Mouse (Mus musculus) embryonic facial prominence, embryonic 15.5 days (tissue): Measurements from ENCODE around the gene Rbm18. TPM values are rescaled to one million over a fixed set of nuclear protein-coding genes. Genes with fewer than 3 reads are reported as not detected.
A peak's percentile ranks its signal among the peaks of the same experiment; 100 is the strongest.

Experiments
- ATAC-seq: fragments of 200-750 bp; cut with Nextera tagmentation; 2 replicates; pipeline ENCODE4 v1.8.0; 2017; ENCODE audit warnings: low read depth, moderate TSS enrichment; ENCODE audit not compliant: insufficient number of reproducible peaks, low FRiP score, low TSS enrichment
- H3K27ac ChIP-seq: fragments of 300-500 bp; sonication (generic); replicated peaks from 2 replicates; pipeline ENCODE4 v1.5.1; 2015; ENCODE audit warnings: mild to moderate bottlenecking, inconsistent platforms
- H3K27me3 ChIP-seq: fragments of 300-500 bp; sonication (generic); 2 replicates; pipeline ENCODE4 v1.6.1; 2015; ENCODE audit warnings: inconsistent platforms
- H3K36me3 ChIP-seq: fragments of 300-500 bp; sonication (generic); 2 replicates; pipeline ENCODE4 v1.6.1; 2015; ENCODE audit warnings: mild to moderate bottlenecking, inconsistent platforms
- H3K4me1 ChIP-seq: fragments of 300-500 bp; sonication (generic); 2 replicates; pipeline ENCODE4 v1.6.1; 2015; ENCODE audit warnings: inconsistent platforms
- H3K4me2 ChIP-seq: fragments of 300-500 bp; sonication (generic); replicated peaks from 2 replicates; pipeline ENCODE4 v1.6.1; 2015; ENCODE audit warnings: mild to moderate bottlenecking, inconsistent platforms
- H3K4me3 ChIP-seq: fragments of 300-500 bp; sonication (generic); replicated peaks from 2 replicates; pipeline ENCODE4 v1.5.1; 2015; ENCODE audit warnings: mild to moderate bottlenecking, inconsistent platforms
- H3K9ac ChIP-seq: fragments of 300-500 bp; sonication (generic); 2 replicates; pipeline ENCODE4 v1.6.1; 2015; ENCODE audit warnings: inconsistent platforms
- H3K9me3 ChIP-seq: fragments of 300-500 bp; sonication (generic); replicated peaks from 2 replicates; pipeline ENCODE4 v1.6.1; 2016; ENCODE audit warnings: inconsistent platforms
- WGBS: fragments of 180-500 bp; shearing (Covaris S2); methylation state at CpG from one replicate; pipeline ENCODE4 v1.1.7; 2015; 5-methylcytosine and 5-hydroxymethylcytosine counted together
- polyA plus RNA-seq: library from polyadenylated mRNA; unstranded; fragments of >200 nt; fragmentation: Nextera tagmentation; extraction: Ambion mirVana; gene quantifications from 2 replicates; pipeline ENCODE4 v1.2.1, GENCODE M21; 2015

Gene Rbm18
- polyA plus RNA-seq, 1 experiment from 2014 or later, result 78.7 TPM

DNA sequence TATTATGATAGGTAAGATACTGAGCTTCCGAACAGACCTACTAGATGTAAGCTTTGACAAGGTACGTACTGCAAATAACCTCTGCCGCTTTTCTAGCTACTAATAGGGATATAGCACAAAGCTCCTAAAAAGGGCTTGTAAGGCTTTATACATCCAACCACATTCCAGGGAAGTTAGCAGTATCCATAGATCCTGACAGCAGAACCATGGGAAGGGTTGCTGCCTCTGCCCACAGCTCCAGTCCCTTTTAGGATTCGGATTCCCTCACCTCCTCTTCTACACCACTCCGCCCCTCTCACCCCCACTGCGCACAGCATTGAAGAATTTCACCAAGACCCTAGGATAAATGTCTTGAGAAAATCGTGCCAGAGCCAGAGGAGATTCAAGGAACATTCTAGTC is 43.3 kb downstream of the Rbm18 start:
- peaks cover 99% of the 10 kb centered on the region for H3K27me3 ChIP-seq
- H3K9me3 ChIP-seq, result no peaks in the 10 kb centered on the region
- no peak overlapping the region for H3K9ac ChIP-seq
- H3K4me1 ChIP-seq, result peaks cover 37% of the 10 kb centered on the region
- WGBS, result 34% methylated on average over 7 of the region's 7 CpGs
- no peak for ATAC-seq
- H3K36me3 ChIP-seq, result no peaks in the 10 kb centered on the region
- no peak overlapping the region for H3K27ac ChIP-seq
- no peak overlapping the region for H3K4me2 ChIP-seq
- H3K4me3 ChIP-seq, result no peak overlapping the region

DNA sequence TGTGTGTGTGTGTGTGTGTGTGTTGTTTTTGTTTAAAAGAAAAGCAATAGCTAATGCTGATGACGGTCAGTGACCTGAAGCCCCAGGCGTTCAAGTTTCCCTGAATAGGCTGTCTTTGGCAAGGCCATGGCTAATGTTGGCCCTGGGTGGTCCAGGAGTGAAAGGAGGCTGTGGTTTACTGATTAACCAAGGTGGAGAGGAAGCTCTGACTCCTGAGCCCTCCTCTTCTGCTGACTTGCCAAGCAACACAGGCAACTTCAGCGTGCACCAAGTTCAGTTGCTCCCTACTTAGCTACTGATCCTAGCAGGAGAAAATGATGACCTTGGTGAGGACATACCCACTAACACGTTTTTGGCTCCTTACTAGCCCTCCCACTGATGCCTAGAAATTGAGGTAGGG is 43.8 kb downstream of the Rbm18 start:
- no peak for ATAC-seq
- Histone ChIP-seq H3K9ac (no peak overlapping the region), H3K4me2 (no peak overlapping the region), H3K36me3 (no peaks in the 10 kb centered on the region), H3K4me3 (no peak overlapping the region), H3K27ac (no peak overlapping the region), H3K9me3 (no peaks in the 10 kb centered on the region), H3K4me1 (peaks cover 33% of the 10 kb centered on the region), H3K27me3 (peaks cover 93% of the 10 kb centered on the region)
- WGBS, result 15% methylated on average over 4 of the region's 4 CpGs

DNA sequence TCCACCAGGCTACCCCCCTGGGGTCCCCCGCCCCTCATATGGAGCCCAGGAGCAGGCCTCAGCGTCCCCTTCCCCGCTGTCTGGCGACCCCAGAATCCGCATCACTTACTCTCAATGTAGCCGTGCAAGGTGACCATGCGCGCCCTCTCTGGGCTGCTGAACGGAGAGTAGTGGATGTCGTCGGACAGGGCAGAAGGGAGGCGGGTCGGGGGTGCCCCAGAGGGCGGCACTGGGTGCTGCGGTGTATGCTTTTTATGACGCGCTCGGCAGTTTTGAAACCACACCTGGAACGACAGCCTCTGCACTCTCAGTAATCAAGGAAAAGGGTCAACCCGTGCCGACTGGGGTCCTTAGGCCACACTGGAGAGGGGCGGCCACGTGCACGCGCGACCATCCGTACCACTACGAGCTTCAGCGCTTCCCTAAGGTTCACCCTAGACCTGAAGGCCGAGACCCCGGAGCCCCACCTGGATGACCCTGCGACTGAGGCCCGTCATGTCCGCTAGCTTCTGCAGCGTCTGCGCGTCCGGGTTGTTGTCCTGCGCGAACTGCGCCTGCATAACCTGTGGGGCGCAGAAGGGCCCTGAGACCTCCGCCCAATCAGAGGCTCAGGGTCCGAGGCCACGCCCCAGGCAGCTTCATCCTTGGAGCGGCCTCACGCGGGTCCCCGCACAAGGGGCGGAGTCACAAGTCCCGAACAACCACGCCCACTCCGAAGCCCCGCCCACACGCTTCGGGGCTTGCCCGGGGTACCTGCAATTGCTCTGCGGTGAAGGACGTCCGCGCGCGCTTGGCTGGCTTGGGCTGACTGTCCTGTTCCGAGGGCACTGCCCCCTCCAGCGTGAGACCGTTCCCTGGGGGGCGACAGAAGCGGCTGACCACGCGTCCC is 45.5 kb downstream of the Rbm18 start:
- 5% methylated on average over 70 of the region's 70 CpGs for WGBS
- H3K4me3 ChIP-seq, result peak overlapping the region; percentile 43
- H3K27me3 ChIP-seq, result peaks cover 85% of the 10 kb centered on the region
- peaks cover 27% of the 10 kb centered on the region for H3K4me1 ChIP-seq
- peak; percentile 67 for ATAC-seq
- no peaks in the 10 kb centered on the region for H3K36me3 ChIP-seq
- no peaks in the 10 kb centered on the region for H3K9me3 ChIP-seq
- no peak overlapping the region for H3K9ac ChIP-seq
- no peak overlapping the region for H3K27ac ChIP-seq
- peak overlapping the region; percentile 81 for H3K4me2 ChIP-seq

DNA sequence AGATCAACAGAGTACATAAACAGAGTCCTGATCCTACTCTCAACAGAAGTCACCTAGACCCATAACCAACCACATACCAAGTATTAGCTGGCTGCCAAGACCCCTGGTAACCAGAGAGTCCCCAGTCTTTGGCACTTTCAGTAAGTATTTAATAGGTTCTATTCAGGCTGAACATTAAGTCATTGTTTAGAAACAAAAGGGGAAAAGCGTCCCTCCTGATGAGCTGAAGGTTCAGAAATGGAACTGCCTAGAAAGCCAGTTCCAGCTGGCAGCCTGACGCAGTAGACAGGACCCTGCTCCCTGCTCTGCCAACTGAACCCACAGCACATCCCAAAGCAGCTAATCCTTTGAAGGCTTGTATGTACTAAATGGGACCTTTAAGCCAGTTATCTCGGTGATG is 47.4 kb downstream of the Rbm18 start:
- Histone ChIP-seq H3K27me3 (peaks cover 66% of the 10 kb centered on the region), H3K36me3 (no peaks in the 10 kb centered on the region), H3K4me2 (no peak overlapping the region), H3K9ac (no peak overlapping the region), H3K4me1 (peaks cover 35% of the 10 kb centered on the region), H3K4me3 (no peak overlapping the region), H3K27ac (no peak overlapping the region), H3K9me3 (no peaks in the 10 kb centered on the region)
- no peak for ATAC-seq
- WGBS, result 43% methylated on average over 3 of the region's 3 CpGs

DNA sequence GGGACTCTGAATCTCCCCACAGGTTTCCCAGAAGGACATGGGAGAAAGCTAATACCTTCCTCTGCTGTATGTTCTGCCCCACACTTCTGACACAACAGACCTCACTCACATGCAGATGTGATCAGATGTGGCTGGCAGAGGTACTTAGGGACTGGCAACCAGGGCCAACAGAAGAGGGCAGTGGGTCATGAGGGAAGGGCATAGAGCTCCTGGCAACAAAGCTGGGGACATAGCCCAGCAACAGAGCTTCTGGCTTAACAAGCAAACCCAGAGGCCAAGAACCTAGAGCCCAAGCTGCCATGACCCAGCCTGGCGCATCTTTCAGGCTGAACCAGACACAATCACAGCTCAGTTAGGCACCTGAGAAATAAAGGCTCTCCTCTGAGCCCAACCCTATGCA is 51.5 kb downstream of the Rbm18 start:
- WGBS, result 100% methylated on average over 1 of the region's 1 CpGs
- no peak overlapping the region for H3K4me2 ChIP-seq
- no peaks in the 10 kb centered on the region for H3K36me3 ChIP-seq
- H3K9ac ChIP-seq, result no peak overlapping the region
- H3K4me3 ChIP-seq, result no peak overlapping the region
- ATAC-seq, result no peak
- peaks cover 26% of the 10 kb centered on the region for H3K27me3 ChIP-seq
- H3K9me3 ChIP-seq, result no peaks in the 10 kb centered on the region
- no peak overlapping the region for H3K27ac ChIP-seq
- H3K4me1 ChIP-seq, result peaks cover 27% of the 10 kb centered on the region

DNA sequence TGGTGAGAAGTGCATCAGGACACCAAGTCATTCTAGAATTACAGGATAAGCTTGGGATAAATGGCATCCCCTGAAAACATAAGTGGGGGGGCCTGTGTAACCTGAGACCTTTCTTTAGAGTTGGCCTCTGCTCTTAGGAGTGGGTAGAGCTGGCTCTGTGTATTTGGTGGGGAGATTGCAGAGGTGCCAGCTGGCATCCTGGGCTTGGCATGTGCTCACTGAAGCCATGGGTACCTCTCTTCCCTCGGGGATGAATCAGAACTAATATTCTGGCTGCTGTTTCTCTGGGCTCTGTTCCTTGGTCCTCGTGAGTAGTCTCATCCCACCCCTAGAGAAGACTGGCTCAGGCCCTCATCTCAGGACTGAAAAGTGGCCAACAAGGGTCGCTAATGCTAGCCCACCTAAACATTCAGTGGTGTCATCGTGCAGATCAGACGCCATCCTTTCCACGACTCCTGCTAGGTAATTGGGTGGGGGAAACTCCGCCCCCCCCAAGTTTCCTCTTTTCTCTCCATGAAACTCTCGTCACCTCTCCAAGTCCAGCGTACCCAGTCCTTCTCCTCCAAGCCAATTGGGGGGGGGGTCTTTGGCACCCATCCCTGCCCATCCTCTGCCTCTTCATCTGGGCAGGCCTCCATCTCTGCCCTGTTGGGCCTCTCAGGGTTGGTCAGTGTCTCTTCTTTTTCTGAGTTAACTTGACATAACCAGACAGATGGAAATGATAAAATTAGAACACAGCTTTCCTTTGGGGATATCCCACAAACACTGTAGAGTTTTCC is 53.6 kb downstream of the Rbm18 start:
- ATAC-seq, result peak; percentile 16; the same call in 1 of the 2 replicates
- no peak overlapping the region for H3K9ac ChIP-seq
- WGBS, result 70% methylated on average over 9 of the region's 9 CpGs
- no peak overlapping the region for H3K4me2 ChIP-seq
- H3K4me1 ChIP-seq, result peaks cover 40% of the 10 kb centered on the region
- no peaks in the 10 kb centered on the region for H3K36me3 ChIP-seq
- peaks cover 8% of the 10 kb centered on the region for H3K27me3 ChIP-seq
- peak overlapping the region; percentile 65; the same call in 1 of the 2 replicates for H3K27ac ChIP-seq
- no peaks in the 10 kb centered on the region for H3K9me3 ChIP-seq
- H3K4me3 ChIP-seq, result no peak overlapping the region

GRCm38 (mm10) chr2:36081446-36081845 is 55.1 kb downstream of the Rbm18 start:
- ATAC-seq, result no peak
- no peak overlapping the region for H3K27ac ChIP-seq
- 17% methylated on average over 9 of the region's 9 CpGs for WGBS

GRCm38 (mm10) chr2:36077160-36077761 is 59.3 kb downstream of the Rbm18 start:
- H3K27ac ChIP-seq, result no peak overlapping the region

More at GRCm38 (mm10) chr2:36081446-36081845, 55.1 kb downstream of the Rbm18 start:
- no peak overlapping the region for H3K9ac ChIP-seq
- no peak overlapping the region for H3K4me3 ChIP-seq
- H3K4me1 ChIP-seq, result peaks cover 47% of the 10 kb centered on the region
- no peak overlapping the region for H3K4me2 ChIP-seq
- no peaks in the 10 kb centered on the region for H3K9me3 ChIP-seq
- H3K27me3 ChIP-seq, result 0 out of 2 replicates have a peak, but pooled peaks cover 2% of the 10 kb centered on the region
- H3K36me3 ChIP-seq, result no peaks in the 10 kb centered on the region

GRCm38 (mm10) chr2:36075210-36075609 is 61.4 kb downstream of the Rbm18 start:
- H3K9ac ChIP-seq, result no peak overlapping the region
- WGBS, result 90% methylated on average over 5 of the region's 5 CpGs
- H3K27ac ChIP-seq, result no peak overlapping the region
- H3K4me2 ChIP-seq, result no peak overlapping the region
- H3K4me1 ChIP-seq, result peaks cover 20% of the 10 kb centered on the region; the same call in 1 of the 2 replicates
- no peak overlapping the region for H3K4me3 ChIP-seq
- 0 out of 2 replicates have a peak, but pooled peaks cover 3% of the 10 kb centered on the region for H3K27me3 ChIP-seq
- no peaks in the 10 kb centered on the region for H3K9me3 ChIP-seq
- ATAC-seq, result no peak
- no peaks in the 10 kb centered on the region for H3K36me3 ChIP-seq

More at GRCm38 (mm10) chr2:36077160-36077761, 59.3 kb downstream of the Rbm18 start:
- Histone ChIP-seq H3K9me3 (no peaks in the 10 kb centered on the region), H3K4me3 (no peak overlapping the region), H3K27me3 (0 out of 2 replicates have a peak, but pooled peaks cover 3% of the 10 kb centered on the region), H3K36me3 (no peaks in the 10 kb centered on the region), H3K9ac (no peak overlapping the region), H3K4me2 (peak overlapping the region; percentile 24; the same call in 1 of the 2 replicates), H3K4me1 (peaks cover 25% of the 10 kb centered on the region; the same call in 1 of the 2 replicates)
- no peak for ATAC-seq
- WGBS, result 18% methylated on average over 11 of the region's 11 CpGs

DNA sequence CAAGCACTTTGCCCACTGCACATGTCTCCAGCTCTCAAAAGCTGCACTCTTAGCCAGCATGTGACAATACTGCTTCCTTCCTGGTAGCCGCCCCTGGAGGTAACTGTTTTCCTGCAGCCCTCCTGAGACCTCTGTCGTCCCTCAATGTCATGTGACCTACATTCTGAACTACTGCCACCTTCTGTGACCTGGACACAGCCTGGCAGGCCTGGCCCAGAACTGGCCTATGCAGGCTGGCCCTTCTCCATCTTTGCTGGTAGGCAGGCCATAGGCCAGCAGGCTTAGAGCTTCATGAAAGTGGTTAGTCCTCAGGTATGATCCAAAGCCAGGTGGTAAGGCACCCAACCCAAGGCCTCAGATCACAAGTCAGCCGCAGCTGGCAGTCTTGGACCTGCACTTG is 62.8 kb downstream of the Rbm18 start:
- no peak for ATAC-seq
- 51% methylated on average over 3 of the region's 3 CpGs for WGBS

More for the DNA sequence above, 62.8 kb downstream of the Rbm18 start:
- H3K9ac ChIP-seq, result no peak overlapping the region
- peaks cover 14% of the 10 kb centered on the region; the same call in 1 of the 2 replicates for H3K4me1 ChIP-seq
- H3K27me3 ChIP-seq, result 0 out of 2 replicates have a peak, but pooled peaks cover 3% of the 10 kb centered on the region
- no peaks in the 10 kb centered on the region for H3K36me3 ChIP-seq
- no peak overlapping the region for H3K27ac ChIP-seq
- no peak overlapping the region for H3K4me2 ChIP-seq
- H3K9me3 ChIP-seq, result no peaks in the 10 kb centered on the region
- H3K4me3 ChIP-seq, result no peak overlapping the region
